Mouse (Mus musculus) C2C12 (cell line): ENCODE results near the gene Clrn1. TPM values are rescaled to one million over a fixed set of nuclear protein-coding genes. Genes with fewer than 3 reads are reported as not detected.
A peak's percentile ranks its signal among the peaks of the same experiment; 100 is the strongest.

Experiments used
- H3K27me3 ChIP-seq: one replicate; pipeline ENCODE4 v1.6.1; 2011; ENCODE audit not compliant: control insufficient read depth, insufficient read depth, insufficient read length
- H3K36me3 ChIP-seq: one replicate; pipeline ENCODE4 v1.6.1; 2011; ENCODE audit not compliant: control insufficient read depth, insufficient read depth
- H3K4me3 ChIP-seq: one replicate; pipeline ENCODE4 v1.5.1; 2011; ENCODE audit warnings: mild to moderate bottlenecking, control low read depth; ENCODE audit not compliant: poor library complexity, insufficient read depth, severe bottlenecking
- H3K79me2 ChIP-seq: one replicate; pipeline ENCODE4 v1.6.1; 2011; ENCODE audit not compliant: control insufficient read depth, insufficient read depth
- H3K79me3 ChIP-seq: one replicate; pipeline ENCODE4 v1.6.1; 2011; ENCODE audit warnings: low read depth, control low read depth
- H3ac ChIP-seq: one replicate; pipeline ENCODE3; 2011; ENCODE audit warnings: low read depth; ENCODE audit not compliant: control insufficient read depth, insufficient read length
- CEBPB ChIP-seq: IDR thresholded peaks from one replicate; pipeline ENCODE4 v1.6.1; 2011; ENCODE audit warnings: low read depth, mild to moderate bottlenecking, control low read depth, moderate library complexity
- CTCF ChIP-seq: IDR thresholded peaks from one replicate; pipeline ENCODE4 v1.5.1; 2011; ENCODE audit not compliant: control insufficient read depth, insufficient read depth, insufficient read length
- FOSL1 ChIP-seq: IDR thresholded peaks from one replicate; pipeline ENCODE4 v1.8.0; 2011; ENCODE audit warnings: mild to moderate bottlenecking, low read length; ENCODE audit not compliant: poor library complexity, insufficient read depth, severe bottlenecking
- MAX ChIP-seq: IDR thresholded peaks from one replicate; pipeline ENCODE4 v1.6.1; 2011; ENCODE audit warnings: mild to moderate bottlenecking, control low read depth
- MYOD1 ChIP-seq: IDR thresholded peaks from one replicate; pipeline ENCODE4 v1.6.1; 2011; ENCODE audit warnings: low read depth; ENCODE audit not compliant: control insufficient read depth, insufficient read length
- MYOG ChIP-seq: IDR thresholded peaks from one replicate; pipeline ENCODE4 v1.6.1; 2011; ENCODE audit not compliant: control insufficient read depth, insufficient read length; ENCODE audit errors: extremely low read depth
- USF1 ChIP-seq: IDR thresholded peaks from one replicate; pipeline ENCODE4 v1.6.1; 2011; ENCODE audit warnings: low read depth, mild to moderate bottlenecking, control low read depth, moderate library complexity
- polyA plus RNA-seq: library from polyadenylated mRNA; unstranded; fragments of >200 nt; fragmentation: generic; extraction: Trizol; gene quantifications from one replicate; pipeline ENCODE4 v1.2.1, GENCODE M21; 2012; ENCODE audit warnings: missing spikeins

The Clrn1 gene
- polyA plus RNA-seq, 1 experiment = 0.04 TPM

- Histone ChIP-seq H3K27me3 (no peaks in the 10 kb centered on the region), H3K79me3 (no peaks in the 10 kb centered on the region), H3K36me3 (no peaks in the 10 kb centered on the region), H3ac (no peak overlapping the region), H3K4me3 (no peak overlapping the region), H3K79me2 (no peaks in the 10 kb centered on the region)
- TF ChIP-seq MAX = no peak
- TF ChIP-seq CTCF = no peak
- no peak for TF ChIP-seq MYOD1
- no peak for TF ChIP-seq USF1
- no peak for TF ChIP-seq FOSL1
- no peak for TF ChIP-seq MYOG
- no peak for TF ChIP-seq CEBPB
Measured at GRCm38 (mm10) chr3:58862976-58863375, 22.2 kb downstream of the Clrn1 start.

GRCm38 (mm10) chr3:58843415-58843814, 41.7 kb downstream of the Clrn1 start:
- Histone ChIP-seq H3K36me3 (no peaks in the 10 kb centered on the region), H3K79me2 (no peaks in the 10 kb centered on the region), H3K4me3 (no peak overlapping the region), H3K79me3 (no peaks in the 10 kb centered on the region), H3ac (no peak overlapping the region), H3K27me3 (peaks cover 7% of the 10 kb centered on the region)
- TF ChIP-seq CTCF = peak; percentile 58
- no peak for TF ChIP-seq USF1

GRCm38 (mm10) chr3:58833442-58834160, 51.5 kb downstream of the Clrn1 start:
- TF ChIP-seq CEBPB (no peak), MAX (no peak), FOSL1 (no peak), CTCF (no peak), MYOD1 (no peak), USF1 (no peak), MYOG (no peak)
- Histone ChIP-seq H3K4me3 (no peak overlapping the region), H3K79me3 (no peaks in the 10 kb centered on the region), H3K36me3 (no peaks in the 10 kb centered on the region), H3K79me2 (no peaks in the 10 kb centered on the region), H3ac (no peak overlapping the region), H3K27me3 (peaks cover 2% of the 10 kb centered on the region)

- TF ChIP-seq USF1 (no peak), FOSL1 (no peak), MYOD1 (no peak), CTCF (no peak), MAX (no peak), MYOG (no peak), CEBPB (no peak)
- Histone ChIP-seq H3K79me3 (no peaks in the 10 kb centered on the region), H3K27me3 (peaks cover 9% of the 10 kb centered on the region), H3K36me3 (no peaks in the 10 kb centered on the region), H3ac (no peak overlapping the region), H3K79me2 (no peaks in the 10 kb centered on the region), H3K4me3 (no peak overlapping the region)
Measured at GRCm38 (mm10) chr3:58832888-58833287, 52.3 kb downstream of the Clrn1 start.

GRCm38 (mm10) chr3:58831586-58831985, 53.6 kb downstream of the Clrn1 start:
- Histone ChIP-seq H3K79me3 (no peaks in the 10 kb centered on the region), H3ac (no peak overlapping the region), H3K79me2 (no peaks in the 10 kb centered on the region), H3K27me3 (peaks cover 10% of the 10 kb centered on the region), H3K4me3 (no peak overlapping the region), H3K36me3 (no peaks in the 10 kb centered on the region)
- no peak for TF ChIP-seq MAX
- TF ChIP-seq CTCF = no peak
- no peak for TF ChIP-seq USF1
- no peak for TF ChIP-seq FOSL1
- no peak for TF ChIP-seq MYOD1
- TF ChIP-seq CEBPB = no peak
- no peak for TF ChIP-seq MYOG

GRCm38 (mm10) chr3:58829926-58830325, 55.2 kb downstream of the Clrn1 start:
- Histone ChIP-seq H3K36me3 (no peaks in the 10 kb centered on the region), H3K79me3 (no peaks in the 10 kb centered on the region), H3K79me2 (no peaks in the 10 kb centered on the region), H3ac (no peak overlapping the region), H3K27me3 (peaks cover 10% of the 10 kb centered on the region), H3K4me3 (no peak overlapping the region)
- TF ChIP-seq MYOD1 = no peak
- no peak for TF ChIP-seq MYOG
- no peak for TF ChIP-seq USF1
- no peak for TF ChIP-seq CEBPB
- no peak for TF ChIP-seq FOSL1
- TF ChIP-seq CTCF = no peak
- TF ChIP-seq MAX = no peak
